Mouse (Mus musculus): ENCODE measurements around the gene Hsf2. TPM values are rescaled to one million over a fixed set of nuclear protein-coding genes. Genes with fewer than 3 reads are reported as not detected.

Hsf2 gene
- polyA plus RNA-seq, 1 experiment from 2014 or later: 45.8 TPM

GRCm38 (mm10) chr10:57486542-57487071 lies 422 bp downstream of the Hsf2 start:
- WGBS: under 1% methylated on average over 59 of the region's 65 CpGs
- Histone ChIP-seq H3K9ac (peak overlapping the region; percentile 97), H3K36me3 (peaks cover 5% of the 10 kb centered on the region; the same call in 1 of the 2 replicates), H3K9me3 (no peaks in the 10 kb centered on the region), H3K4me3 (peak overlapping the region; percentile 91), H3K27ac (peak overlapping the region; percentile 98), H3K4me2 (replicated peaks) (peak overlapping the region; percentile 68), H3K4me1 (peaks cover 14% of the 10 kb centered on the region), H3K27me3 (no peaks in the 10 kb centered on the region)
- ATAC-seq (ENCODE audit: low FRiP score, low read depth): peak; percentile 91

GRCm38 (mm10) chr10:57487201-57487600 lies 1.0 kb downstream of the Hsf2 start:
- Histone ChIP-seq H3K27ac (no peak overlapping the region), H3K4me2 (replicated peaks) (peak overlapping the region; percentile 68), H3K4me3 (peak overlapping the region; percentile 91), H3K27me3 (no peaks in the 10 kb centered on the region), H3K9me3 (no peaks in the 10 kb centered on the region), H3K9ac (peak overlapping the region; percentile 97), H3K4me1 (peaks cover 14% of the 10 kb centered on the region), H3K36me3 (peaks cover 11% of the 10 kb centered on the region; the same call in 1 of the 2 replicates)
- 2% methylated on average over 8 of the region's 8 CpGs for WGBS
- no peak for ATAC-seq (ENCODE audit: low FRiP score, low read depth)

- H3K4me2 ChIP-seq (replicated peaks): peak overlapping the region; percentile 23; the same call in 1 of the 2 replicates
- ATAC-seq (ENCODE audit: low FRiP score, low read depth): no peak
Measured at GRCm38 (mm10) chr10:57488591-57488990, 2.4 kb downstream of the Hsf2 start.

GRCm38 (mm10) chr10:57492050-57492449 lies 5.9 kb downstream of the Hsf2 start:
- Histone ChIP-seq H3K27me3 (no peaks in the 10 kb centered on the region), H3K4me1 (peaks cover 14% of the 10 kb centered on the region), H3K4me2 (replicated peaks) (no peak overlapping the region), H3K27ac (no peak overlapping the region), H3K36me3 (peaks cover 26% of the 10 kb centered on the region), H3K9me3 (peaks cover 4% of the 10 kb centered on the region; the same call in 1 of the 2 replicates), H3K4me3 (no peak overlapping the region), H3K9ac (no peak overlapping the region)
- 90% methylated on average over 2 of the region's 2 CpGs for WGBS
- ATAC-seq (ENCODE audit: low FRiP score, low read depth): no peak

More at GRCm38 (mm10) chr10:57488591-57488990, 2.4 kb downstream of the Hsf2 start:
- H3K27ac ChIP-seq: no peak overlapping the region
- H3K4me1 ChIP-seq: peaks cover 14% of the 10 kb centered on the region
- peaks cover 4% of the 10 kb centered on the region; the same call in 1 of the 2 replicates for H3K9me3 ChIP-seq
- H3K9ac ChIP-seq: no peak overlapping the region
- 0 out of 2 replicates have a peak overlapping the region, but pooled peaks have one; percentile 0 for H3K4me3 ChIP-seq
- H3K36me3 ChIP-seq: peaks cover 15% of the 10 kb centered on the region
- H3K27me3 ChIP-seq: no peaks in the 10 kb centered on the region

- Histone ChIP-seq H3K4me3 (no peak overlapping the region), H3K9ac (no peak overlapping the region), H3K9me3 (no peaks in the 10 kb centered on the region), H3K27me3 (no peaks in the 10 kb centered on the region), H3K4me2 (replicated peaks) (no peak overlapping the region), H3K36me3 (peaks cover 22% of the 10 kb centered on the region), H3K27ac (no peak overlapping the region), H3K4me1 (no peaks in the 10 kb centered on the region)
- no peak for ATAC-seq (ENCODE audit: low FRiP score, low read depth)
- 80% methylated on average over 9 of the region's 9 CpGs for WGBS
Measured at GRCm38 (mm10) chr10:57499414-57500156, 13.4 kb downstream of the Hsf2 start.

- no peaks in the 10 kb centered on the region for H3K4me1 ChIP-seq
- no peak overlapping the region for H3K27ac ChIP-seq
- no peak for ATAC-seq (ENCODE audit: low FRiP score, low read depth)
- peaks cover 71% of the 10 kb centered on the region for H3K36me3 ChIP-seq
- H3K4me3 ChIP-seq: no peak overlapping the region
- no peak overlapping the region for H3K4me2 ChIP-seq (replicated peaks)
- WGBS: 94% methylated on average over 2 of the region's 2 CpGs
- H3K9ac ChIP-seq: no peak overlapping the region
- no peaks in the 10 kb centered on the region for H3K27me3 ChIP-seq
- no peaks in the 10 kb centered on the region; the same call in 1 of the 2 replicates for H3K9me3 ChIP-seq
Measured at GRCm38 (mm10) chr10:57514616-57515015, 28.4 kb downstream of the Hsf2 start.

GRCm38 (mm10) chr10:57515278-57515677 lies 29.1 kb downstream of the Hsf2 start:
- no peak overlapping the region for H3K4me2 ChIP-seq (replicated peaks)
- H3K27ac ChIP-seq: no peak overlapping the region
- ATAC-seq (ENCODE audit: low FRiP score, low read depth): peak; percentile 69; the same call in 1 of the 2 replicates
- 62% methylated on average over 1 of the region's 1 CpGs for WGBS
- H3K4me1 ChIP-seq: no peaks in the 10 kb centered on the region
- no peaks in the 10 kb centered on the region; the same call in 1 of the 2 replicates for H3K9me3 ChIP-seq
- no peak overlapping the region for H3K4me3 ChIP-seq
- H3K36me3 ChIP-seq: peaks cover 75% of the 10 kb centered on the region
- H3K9ac ChIP-seq: no peak overlapping the region
- no peaks in the 10 kb centered on the region for H3K27me3 ChIP-seq

- H3K9ac ChIP-seq: no peak overlapping the region
- no peak overlapping the region for H3K4me3 ChIP-seq
- peaks cover 20% of the 10 kb centered on the region for H3K4me1 ChIP-seq
- WGBS: 95% methylated on average over 5 of the region's 5 CpGs
- H3K27me3 ChIP-seq: no peaks in the 10 kb centered on the region
- peaks cover 4% of the 10 kb centered on the region; the same call in 1 of the 2 replicates for H3K9me3 ChIP-seq
- no peak for ATAC-seq (ENCODE audit: low FRiP score, low read depth)
- H3K27ac ChIP-seq: no peak overlapping the region
- peaks cover 49% of the 10 kb centered on the region for H3K36me3 ChIP-seq
- H3K4me2 ChIP-seq (replicated peaks): no peak overlapping the region
Measured at GRCm38 (mm10) chr10:57526469-57526868, 40.3 kb downstream of the Hsf2 start.

GRCm38 (mm10) chr10:57531076-57531475 lies 44.9 kb downstream of the Hsf2 start:
- Histone ChIP-seq H3K36me3 (peaks cover 13% of the 10 kb centered on the region), H3K9me3 (no peaks in the 10 kb centered on the region), H3K4me3 (peak overlapping the region; percentile 87), H3K27me3 (no peaks in the 10 kb centered on the region), H3K9ac (peak overlapping the region; percentile 90; the same call in 1 of the 2 replicates), H3K4me2 (replicated peaks) (peak overlapping the region; percentile 70), H3K27ac (no peak overlapping the region), H3K4me1 (peaks cover 20% of the 10 kb centered on the region)
- WGBS: 63% methylated on average over 2 of the region's 2 CpGs
- no peak for ATAC-seq (ENCODE audit: low FRiP score, low read depth)

GRCm38 (mm10) chr10:57531616-57532217 lies 45.5 kb downstream of the Hsf2 start:
- H3K27ac ChIP-seq: peak overlapping the region; percentile 92
- H3K9me3 ChIP-seq: no peaks in the 10 kb centered on the region
- H3K4me2 ChIP-seq (replicated peaks): peak overlapping the region; percentile 70
- H3K9ac ChIP-seq: peak overlapping the region; percentile 90
- H3K27me3 ChIP-seq: no peaks in the 10 kb centered on the region
- ATAC-seq (ENCODE audit: low FRiP score, low read depth): no peak
- peaks cover 9% of the 10 kb centered on the region for H3K36me3 ChIP-seq
- peaks cover 20% of the 10 kb centered on the region for H3K4me1 ChIP-seq
- 3% methylated on average over 28 of the region's 28 CpGs for WGBS
- peak overlapping the region; percentile 87 for H3K4me3 ChIP-seq

- H3K9ac ChIP-seq: peak within 1 kb of the TSS; percentile 90
- peak within 1 kb of the TSS; percentile 70 for H3K4me2 ChIP-seq (replicated peaks)
- ATAC-seq (ENCODE audit: low FRiP score, low read depth): peak; percentile 100
- peaks cover 20% of the 10 kb centered on the region for H3K4me1 ChIP-seq
- no peaks in the 10 kb centered on the region for H3K27me3 ChIP-seq
- 12% methylated on average over 49 of the region's 49 CpGs for WGBS
- no peaks in the 10 kb centered on the region for H3K9me3 ChIP-seq
- H3K27ac ChIP-seq: peak within 1 kb of the TSS; percentile 92
- peaks cover 2% of the 10 kb centered on the region for H3K36me3 ChIP-seq
- H3K4me3 ChIP-seq: peak within 1 kb of the TSS; percentile 87
Measured at GRCm38 (mm10) chr10:57532218-57533101, 46.3 kb downstream of the Hsf2 start, which contains the start of gene Serinc1. Gene Serinc1 (minus strand): TSS chr10:57532530.

Data from limb, embryonic 13.5 days (tissue).